Mouse (Mus musculus) megakaryocyte, embryonic 14.5 days (primary cell): ENCODE results near the gene Slc52a3.

Experiments used
- FLI1 ChIP-seq: IDR thresholded peaks from 2 replicates; pipeline ENCODE4 v1.6.1; 2012; ENCODE audit warnings: low read length, inconsistent platforms, mixed read lengths
- GATA1 ChIP-seq: IDR thresholded peaks from 3 replicates; pipeline ENCODE4 v1.6.1; 2012; ENCODE audit warnings: mixed read lengths, low read length, inconsistent platforms, borderline replicate concordance

DNA sequence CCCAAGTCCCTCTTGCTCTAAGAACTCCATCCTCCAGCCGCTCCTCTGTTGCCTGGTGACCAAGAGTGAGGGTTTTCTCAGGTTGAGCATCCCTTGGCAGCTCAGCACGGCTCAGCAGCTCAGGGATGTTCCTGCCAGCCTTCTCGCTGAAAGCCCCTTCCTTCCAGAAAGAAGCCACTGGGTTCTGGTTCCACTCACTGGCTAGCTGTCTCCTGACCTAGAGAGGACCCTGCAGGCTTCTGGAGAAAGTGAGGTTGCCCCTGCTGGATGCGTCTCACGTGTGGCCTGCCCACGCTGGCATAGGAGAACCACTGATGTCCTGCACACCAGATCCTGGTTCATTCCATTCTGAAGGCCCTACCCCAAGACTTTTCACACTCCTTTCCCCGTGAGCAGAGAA lies 27.3 kb upstream of the Slc52a3 start:
- TF ChIP-seq GATA1 (no peak), FLI1 (no peak)
